Mouse (Mus musculus) stomach, adult 2 months (tissue): ENCODE data around the gene Ptgs1. TPM values are rescaled to one million over a fixed set of nuclear protein-coding genes. Genes with fewer than 3 reads are reported as not detected.

Experiments used
- polyA plus RNA-seq: library from polyadenylated mRNA; depleted of rRNA; stranded (reverse); fragments of >200 nt; gene quantifications from 2 replicates; pipeline ENCODE4 v1.2.3, GENCODE M21; 2012; rRNA removed

The Ptgs1 gene
- 22.1 and 22.2 TPM in 2 replicates for polyA plus RNA-seq

GRCm38 (mm10) chr2:36230366-36230765 is at the start of gene Ptgs1:
Gene Ptgs1, plus strand, starts transcription at chr2:36230426.

Other genes with a start within 250 kb of the Ptgs1 start
- 36.5 and 40.2 TPM in 2 replicates for gene Ndufa8, start 181.0 kb upstream of the Ptgs1 start, polyA plus RNA-seq
- gene Morn5, start 181.0 kb upstream of the Ptgs1 start, polyA plus RNA-seq: 0.15 TPM in 1 of 2 replicates, not detected in the other
- gene Lhx6, start 125.0 kb upstream of the Ptgs1 start, polyA plus RNA-seq: 1.4 and 1.6 TPM in 2 replicates
- gene Mrrf, start 94.0 kb upstream of the Ptgs1 start, polyA plus RNA-seq: 12.1 and 14.4 TPM in 2 replicates
- gene Rbm18, start 93.7 kb upstream of the Ptgs1 start, polyA plus RNA-seq: 1.4 and 1.7 TPM in 2 replicates
- gene Olfr338, start 143.1 kb downstream of the Ptgs1 start, polyA plus RNA-seq: not detected in 2 replicates
- not detected in 2 replicates for gene Olfr339, start 188.5 kb downstream of the Ptgs1 start, polyA plus RNA-seq
- gene Olfr340, start 222.2 kb downstream of the Ptgs1 start, polyA plus RNA-seq: not detected in 2 replicates